Mouse (Mus musculus): ENCODE measurements around the gene Rps24. TPM values are rescaled to one million over a fixed set of nuclear protein-coding genes. Genes with fewer than 3 reads are reported as not detected.

Rps24 gene
- polyA plus RNA-seq, 1 experiment, result 2,340 TPM

DNA sequence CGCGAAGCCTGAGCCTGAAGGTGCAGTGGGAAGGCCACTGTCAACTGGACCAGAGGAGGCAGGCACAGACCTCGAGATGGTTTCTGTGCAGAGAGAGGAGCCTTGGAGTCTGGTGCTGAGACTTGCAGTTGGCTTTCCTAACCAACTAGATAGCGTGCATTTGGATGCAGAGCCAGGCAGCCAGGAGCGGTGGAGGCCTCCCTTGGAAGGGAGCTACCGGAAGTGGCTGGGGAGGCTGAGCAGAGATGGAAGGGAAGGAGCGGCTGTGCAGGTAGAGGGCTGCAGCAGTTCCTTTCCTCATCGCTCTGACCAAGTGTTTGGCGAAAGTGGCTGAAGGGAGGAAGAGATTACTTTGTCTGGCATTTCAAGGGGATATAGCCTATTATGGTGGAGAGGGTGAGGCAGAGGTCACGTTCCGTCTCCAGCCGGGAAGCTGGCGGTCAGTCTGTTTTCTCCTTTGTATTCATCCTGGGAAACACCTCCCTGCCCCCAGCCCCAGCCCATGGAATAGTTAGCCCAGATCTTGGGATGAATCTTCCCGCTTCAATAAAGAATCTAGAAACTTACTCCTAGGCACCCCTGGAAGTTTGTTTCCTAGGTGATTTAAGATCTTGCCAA lies 20.6 kb downstream of the Rps24 start:
- Histone ChIP-seq H3K79me2 (ENCODE audit: control insufficient read depth, insufficient read depth) (no peaks in the 10 kb centered on the region), H3K27me3 (ENCODE audit: control insufficient read depth, insufficient read depth, insufficient read length) (peaks cover 12% of the 10 kb centered on the region), H3ac (ENCODE audit: control insufficient read depth, insufficient read length) (no peak overlapping the region), H3K4me2 (ENCODE audit: low read depth) (no peak overlapping the region), H3K36me3 (ENCODE audit: control insufficient read depth, insufficient read depth) (no peaks in the 10 kb centered on the region), H3K4me3 (no peak overlapping the region)
- TF ChIP-seq REST (IDR thresholded peaks at IDR 0.05; ENCODE audit: insufficient read depth, insufficient read length) (no peak), MYOG (IDR thresholded peaks at IDR 0.05; ENCODE audit: control insufficient read depth in 1 of 3, insufficient read depth in 1 of 3, insufficient read length in 2 of 3, low read depth in 2 of 3) (no peak), POLR2AphosphoS2 (IDR thresholded peaks at IDR 0.05; ENCODE audit: insufficient read length, low read depth) (no peak), TCF3 (IDR thresholded peaks at IDR 0.05; ENCODE audit: insufficient read length, low read depth) (no peak), MYOD1 (IDR thresholded peaks at IDR 0.05; ENCODE audit: control insufficient read depth in 1 of 3, insufficient read length in 2 of 3, low read depth in 2 of 3) (no peak), TCF12 (IDR thresholded peaks at IDR 0.05; ENCODE audit: insufficient read depth, poor library complexity, severe bottlenecking) (no peak), USF1 (IDR thresholded peaks at IDR 0.05; ENCODE audit: low read depth) (no peak), CEBPB (IDR thresholded peaks at IDR 0.05; ENCODE audit: insufficient read depth, poor library complexity, severe bottlenecking) (no peak), SRF (IDR thresholded peaks at IDR 0.05; ENCODE audit: control insufficient read depth, insufficient read length, low read depth) (no peak), POLR2A (IDR thresholded peaks at IDR 0.05; ENCODE audit: insufficient read length, low read depth) (no peak), E2F4 (IDR thresholded peaks at IDR 0.05; ENCODE audit: insufficient read depth) (no peak), MAX (IDR thresholded peaks at IDR 0.05; ENCODE audit: low read depth) (no peak)

GRCm38 (mm10) chr14:24508070-24508773 lies 21.3 kb downstream of the Rps24 start:
- Histone ChIP-seq H3K79me2 (ENCODE audit: control insufficient read depth, insufficient read depth) (no peaks in the 10 kb centered on the region), H3K36me3 (ENCODE audit: control insufficient read depth, insufficient read depth) (no peaks in the 10 kb centered on the region), H3K27me3 (ENCODE audit: control insufficient read depth, insufficient read depth, insufficient read length) (peaks cover 12% of the 10 kb centered on the region), H3K4me2 (ENCODE audit: low read depth) (no peak overlapping the region), H3K4me3 (no peak overlapping the region), H3ac (ENCODE audit: control insufficient read depth, insufficient read length) (no peak overlapping the region)
- TF ChIP-seq MYOD1 (IDR thresholded peaks at IDR 0.05; ENCODE audit: control insufficient read depth in 1 of 3, insufficient read length in 2 of 3, low read depth in 2 of 3) (no peak), POLR2AphosphoS2 (IDR thresholded peaks at IDR 0.05; ENCODE audit: insufficient read length, low read depth) (no peak), SRF (IDR thresholded peaks at IDR 0.05; ENCODE audit: control insufficient read depth, insufficient read length, low read depth) (no peak), TCF12 (IDR thresholded peaks at IDR 0.05; ENCODE audit: insufficient read depth, poor library complexity, severe bottlenecking) (no peak)

- Histone ChIP-seq H3K27me3 (ENCODE audit: control insufficient read depth, insufficient read depth, insufficient read length) (peaks cover 12% of the 10 kb centered on the region), H3K4me3 (no peak overlapping the region), H3ac (ENCODE audit: control insufficient read depth, insufficient read length) (no peak overlapping the region), H3K4me2 (ENCODE audit: low read depth) (no peak overlapping the region), H3K79me2 (ENCODE audit: control insufficient read depth, insufficient read depth) (no peaks in the 10 kb centered on the region), H3K36me3 (ENCODE audit: control insufficient read depth, insufficient read depth) (no peaks in the 10 kb centered on the region)
- TF ChIP-seq E2F4 (IDR thresholded peaks at IDR 0.05; ENCODE audit: insufficient read depth) (no peak), POLR2A (IDR thresholded peaks at IDR 0.05; ENCODE audit: insufficient read length, low read depth) (no peak), TCF12 (IDR thresholded peaks at IDR 0.05; ENCODE audit: insufficient read depth, poor library complexity, severe bottlenecking) (no peak), MAX (IDR thresholded peaks at IDR 0.05; ENCODE audit: low read depth) (no peak), MYOD1 (IDR thresholded peaks at IDR 0.05; ENCODE audit: control insufficient read depth in 1 of 3, insufficient read length in 2 of 3, low read depth in 2 of 3) (no peak), POLR2AphosphoS2 (IDR thresholded peaks at IDR 0.05; ENCODE audit: insufficient read length, low read depth) (no peak), SRF (IDR thresholded peaks at IDR 0.05; ENCODE audit: control insufficient read depth, insufficient read length, low read depth) (no peak)
These were observed 22.6 kb downstream of the Rps24 start for GRCm38 (mm10) chr14:24509557-24509956.

DNA sequence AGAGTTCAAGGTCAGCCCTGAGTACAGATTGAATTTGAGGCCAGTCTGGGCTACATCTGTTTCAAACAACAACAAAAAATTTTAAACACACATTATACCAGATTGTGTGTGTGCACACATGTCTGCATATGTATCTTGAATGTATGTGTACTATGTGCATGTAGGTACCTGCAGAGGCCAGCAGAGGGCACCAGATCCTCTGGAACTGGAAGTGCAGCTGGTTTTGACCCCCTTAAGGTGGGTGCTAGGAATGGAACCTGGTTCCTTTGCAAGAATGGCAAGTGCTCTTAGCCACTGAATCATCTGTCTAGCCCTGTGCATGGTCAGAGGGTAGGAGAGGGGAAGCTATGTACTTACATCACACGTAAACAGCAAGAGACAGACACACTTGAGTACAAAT lies 23.3 kb downstream of the Rps24 start:
- no peaks in the 10 kb centered on the region for H3K79me2 ChIP-seq (ENCODE audit: control insufficient read depth, insufficient read depth)
- TF ChIP-seq POLR2AphosphoS2 (IDR thresholded peaks at IDR 0.05; ENCODE audit: insufficient read length, low read depth), result no peak
- no peak for TF ChIP-seq TCF12 (IDR thresholded peaks at IDR 0.05; ENCODE audit: insufficient read depth, poor library complexity, severe bottlenecking)
- TF ChIP-seq TCF3 (IDR thresholded peaks at IDR 0.05; ENCODE audit: insufficient read length, low read depth), result no peak
- TF ChIP-seq SRF (IDR thresholded peaks at IDR 0.05; ENCODE audit: control insufficient read depth, insufficient read length, low read depth), result no peak
- no peak for TF ChIP-seq MAX (IDR thresholded peaks at IDR 0.05; ENCODE audit: low read depth)
- TF ChIP-seq MYOD1 (IDR thresholded peaks at IDR 0.05; ENCODE audit: control insufficient read depth in 1 of 3, insufficient read length in 2 of 3, low read depth in 2 of 3), result no peak
- no peak for TF ChIP-seq CEBPB (IDR thresholded peaks at IDR 0.05; ENCODE audit: insufficient read depth, poor library complexity, severe bottlenecking)
- no peak for TF ChIP-seq USF1 (IDR thresholded peaks at IDR 0.05; ENCODE audit: low read depth)
- no peak for TF ChIP-seq MYOG (IDR thresholded peaks at IDR 0.05; ENCODE audit: control insufficient read depth in 1 of 3, insufficient read depth in 1 of 3, insufficient read length in 2 of 3, low read depth in 2 of 3)
- TF ChIP-seq REST (IDR thresholded peaks at IDR 0.05; ENCODE audit: insufficient read depth, insufficient read length), result no peak
- no peak for TF ChIP-seq POLR2A (IDR thresholded peaks at IDR 0.05; ENCODE audit: insufficient read length, low read depth)
- TF ChIP-seq E2F4 (IDR thresholded peaks at IDR 0.05; ENCODE audit: insufficient read depth), result no peak
- no peak overlapping the region for H3ac ChIP-seq (ENCODE audit: control insufficient read depth, insufficient read length)
- H3K27me3 ChIP-seq (ENCODE audit: control insufficient read depth, insufficient read depth, insufficient read length), result peaks cover 12% of the 10 kb centered on the region
- no peaks in the 10 kb centered on the region for H3K36me3 ChIP-seq (ENCODE audit: control insufficient read depth, insufficient read depth)
- no peak overlapping the region for H3K4me3 ChIP-seq
- H3K4me2 ChIP-seq (ENCODE audit: low read depth), result no peak overlapping the region

Data from myocyte (in vitro differentiated cells).